Mouse (Mus musculus) forebrain, embryonic 13.5 days (tissue): ENCODE measurements at regions not wholly inside any gene's neighbourhood (a gene's known extent, or its start where the extent isn't known, plus 50 kb on each side); places are given as distances from the start of the nearest gene placed in this dataset.
"Not testable (repeated sequence)": the region's sequence is repeated elsewhere in the genome, so short reads cannot be mapped to it uniquely, and the experiment has no call there.

Experiments used
- ATAC-seq: fragments of 200-750 bp; cut with Nextera tagmentation; 2 replicates; pipeline ENCODE4 v1.8.0; 2017
- H3K27ac ChIP-seq: fragments of 300-500 bp; sonication (generic); 2 replicates; pipeline ENCODE4 v1.5.1; 2015; ENCODE audit warnings: inconsistent platforms, mild to moderate bottlenecking, moderate library complexity
- H3K27me3 ChIP-seq: fragments of 300-500 bp; sonication (generic); 2 replicates; pipeline ENCODE4 v1.6.1; 2015; ENCODE audit warnings: mild to moderate bottlenecking, inconsistent platforms
- H3K36me3 ChIP-seq: fragments of 300-500 bp; sonication (generic); 2 replicates; pipeline ENCODE4 v1.6.1; 2015; ENCODE audit warnings: mild to moderate bottlenecking, inconsistent platforms; ENCODE audit not compliant: poor library complexity, severe bottlenecking
- H3K4me1 ChIP-seq: fragments of 300-500 bp; sonication (generic); 2 replicates; pipeline ENCODE4 v1.6.1; 2015; ENCODE audit warnings: inconsistent platforms
- H3K4me2 ChIP-seq: fragments of 300-500 bp; sonication (generic); 2 replicates; pipeline ENCODE4 v1.6.1; 2015; ENCODE audit warnings: inconsistent platforms, mild to moderate bottlenecking, moderate library complexity
- H3K4me3 ChIP-seq: fragments of 300-500 bp; sonication (generic); 2 replicates; pipeline ENCODE4 v1.5.1; 2015; ENCODE audit warnings: mild to moderate bottlenecking, inconsistent platforms
- H3K9ac ChIP-seq: fragments of 300-500 bp; sonication (generic); 2 replicates; pipeline ENCODE4 v1.6.1; 2015; ENCODE audit warnings: mild to moderate bottlenecking, inconsistent platforms
- H3K9me3 ChIP-seq: fragments of 300-500 bp; sonication (generic); replicated peaks from 2 replicates; pipeline ENCODE4 v1.6.1; 2016; ENCODE audit warnings: inconsistent platforms
- WGBS: fragments of 180-500 bp; shearing (Covaris S2); methylation state at CpG from one replicate; pipeline ENCODE4 v1.1.7; 2015; 5-methylcytosine and 5-hydroxymethylcytosine counted together

DNA sequence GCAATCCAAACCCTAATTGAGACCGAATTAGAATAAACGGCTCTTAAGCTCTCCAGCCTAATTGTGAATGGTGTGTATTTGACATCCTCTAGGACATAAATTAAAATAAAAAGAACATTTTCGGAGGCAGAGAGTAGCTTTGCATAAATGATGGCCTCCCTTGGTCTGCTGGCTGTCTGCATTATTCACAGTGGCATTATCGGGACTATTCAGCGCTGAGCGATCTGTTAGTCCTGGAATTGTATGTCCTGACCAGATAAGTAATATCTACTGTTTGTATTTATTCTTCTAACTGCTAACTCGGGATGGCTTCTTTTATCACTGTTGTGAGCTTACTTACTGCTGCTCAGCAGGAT is 299.6 kb downstream of the Chl1 start:
- Histone ChIP-seq H3K9ac (peak overlapping the region; percentile 30), H3K4me2 (peak overlapping the region; percentile 60), H3K27ac (peak overlapping the region; percentile 69), H3K4me3 (peak overlapping the region; percentile 29), H3K4me1 (peaks cover 22% of the 10 kb centered on the region), H3K9me3 (no peaks in the 10 kb centered on the region), H3K36me3 (no peaks in the 10 kb centered on the region), H3K27me3 (peaks cover 3% of the 10 kb centered on the region; the same call in 1 of the 2 replicates)
- peak; percentile 59 for ATAC-seq
- 2% methylated on average over 7 of the region's 7 CpGs for WGBS

DNA sequence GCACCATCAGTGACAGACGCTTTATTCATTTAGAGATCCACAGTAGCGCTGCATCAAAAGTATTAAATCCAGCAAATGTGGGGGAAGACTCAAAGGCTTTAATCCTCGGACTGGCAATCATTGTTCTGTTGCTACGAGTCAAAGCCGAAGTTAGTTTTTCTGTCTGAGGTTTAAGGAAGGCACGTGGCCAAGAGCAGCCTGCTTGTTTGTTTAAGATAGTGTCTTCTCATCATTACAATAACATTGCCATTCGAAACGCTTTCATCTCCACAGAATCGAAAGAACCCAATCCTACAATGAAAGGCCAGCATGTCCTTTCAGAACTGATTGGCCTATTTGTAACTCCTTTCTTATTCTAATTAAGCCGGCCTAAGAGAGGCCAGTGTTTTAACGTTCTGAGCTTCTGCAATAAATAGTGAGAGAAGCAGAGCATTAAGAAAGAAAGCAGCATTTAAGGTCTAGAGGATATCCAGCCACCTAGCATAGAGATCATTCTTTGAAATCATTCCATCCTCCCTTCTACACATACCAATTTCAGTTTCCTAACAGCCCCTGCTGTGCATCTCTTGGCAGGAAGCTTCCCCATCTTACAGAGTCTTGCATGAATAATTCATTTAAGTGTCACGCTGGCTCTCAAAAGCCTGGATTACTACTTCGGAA is 300.1 kb downstream of the Chl1 start:
- Histone ChIP-seq H3K4me3 (peak overlapping the region; percentile 29), H3K4me1 (peaks cover 22% of the 10 kb centered on the region), H3K9ac (peak overlapping the region; percentile 30), H3K4me2 (peak overlapping the region; percentile 60), H3K36me3 (no peaks in the 10 kb centered on the region), H3K27ac (peak overlapping the region; percentile 69), H3K9me3 (no peaks in the 10 kb centered on the region), H3K27me3 (peaks cover 3% of the 10 kb centered on the region; the same call in 1 of the 2 replicates)
- peak; percentile 89 for ATAC-seq
- under 1% methylated on average over 13 of the region's 13 CpGs for WGBS

DNA sequence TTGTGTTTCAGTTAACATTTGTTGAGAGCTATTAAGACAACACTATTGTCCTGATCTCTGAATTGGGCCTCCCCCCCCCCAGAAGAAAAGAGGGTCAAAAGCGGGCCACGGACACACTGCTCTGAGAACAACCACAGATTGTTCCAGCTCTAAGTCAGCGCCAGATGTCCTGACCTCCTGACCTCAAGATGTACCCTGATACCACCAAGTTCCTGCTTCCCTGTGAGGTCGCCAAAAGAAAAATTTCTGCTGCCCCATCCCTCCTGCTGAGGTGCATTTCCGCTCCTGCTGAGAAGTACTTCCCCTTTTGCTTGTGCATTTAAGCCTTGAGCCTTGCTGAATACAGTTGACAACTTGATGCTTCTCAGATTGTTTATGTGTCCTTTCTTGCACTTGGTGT is 306.0 kb downstream of the Chl1 start:
- H3K27me3 ChIP-seq, H3K4me3 ChIP-seq, H3K27ac ChIP-seq, H3K4me2 ChIP-seq, H3K36me3 ChIP-seq, H3K4me1 ChIP-seq, ATAC-seq, H3K9me3 ChIP-seq, H3K9ac ChIP-seq: not testable (repeated sequence)
- WGBS: 79% methylated on average over 5 of the region's 5 CpGs

DNA sequence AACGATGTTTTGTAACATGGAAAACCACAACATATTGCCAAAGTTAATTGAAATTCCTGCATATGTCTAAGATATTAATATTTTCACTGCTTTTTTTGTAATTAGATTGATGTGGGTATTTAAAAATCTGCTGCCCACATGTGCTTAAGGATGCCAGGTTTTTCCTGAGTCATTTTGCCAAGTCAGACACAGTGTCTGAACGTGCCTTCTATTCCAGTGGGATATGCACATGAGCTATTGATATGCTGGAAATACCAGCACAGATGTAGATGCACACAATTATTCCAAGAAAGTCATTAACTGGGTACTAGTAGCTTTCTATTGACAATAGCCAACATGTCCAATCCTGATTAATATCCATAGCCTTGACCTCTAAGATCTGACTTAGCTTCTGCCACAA is 315.7 kb downstream of the Chl1 start:
- ATAC-seq: no peak
- Histone ChIP-seq H3K4me3 (no peak overlapping the region), H3K27ac (no peak overlapping the region), H3K4me1 (no peaks in the 10 kb centered on the region), H3K9me3 (no peaks in the 10 kb centered on the region), H3K9ac (no peak overlapping the region), H3K27me3 (no peaks in the 10 kb centered on the region), H3K4me2 (no peak overlapping the region), H3K36me3 (no peaks in the 10 kb centered on the region)
- WGBS: 69% methylated on average over 2 of the region's 2 CpGs

DNA sequence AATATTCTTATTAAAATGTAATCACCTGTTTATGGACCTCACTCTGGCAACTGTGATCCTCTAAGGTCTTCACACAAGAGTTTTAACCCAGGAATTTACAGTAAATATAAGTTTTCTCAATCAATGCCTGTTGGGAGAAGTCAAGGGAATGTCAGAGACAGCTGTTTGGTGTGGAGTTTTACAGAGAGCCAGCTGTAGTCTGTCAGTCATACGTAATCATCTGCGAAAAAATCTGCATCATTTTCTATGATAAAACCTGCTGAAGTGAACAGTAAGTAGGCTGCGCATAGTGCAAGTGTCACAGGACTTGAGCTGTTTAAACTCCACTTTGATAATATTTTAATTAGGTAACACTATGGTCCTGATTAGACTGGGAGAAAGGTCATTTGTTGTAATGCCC is 317.2 kb downstream of the Chl1 start:
- H3K9ac ChIP-seq: no peak overlapping the region
- H3K27ac ChIP-seq: no peak overlapping the region
- no peaks in the 10 kb centered on the region for H3K36me3 ChIP-seq
- H3K27me3 ChIP-seq: no peaks in the 10 kb centered on the region
- H3K9me3 ChIP-seq: no peaks in the 10 kb centered on the region
- H3K4me1 ChIP-seq: no peaks in the 10 kb centered on the region
- H3K4me2 ChIP-seq: no peak overlapping the region
- H3K4me3 ChIP-seq: no peak overlapping the region
- WGBS: 91% methylated on average over 3 of the region's 3 CpGs
- no peak for ATAC-seq

DNA sequence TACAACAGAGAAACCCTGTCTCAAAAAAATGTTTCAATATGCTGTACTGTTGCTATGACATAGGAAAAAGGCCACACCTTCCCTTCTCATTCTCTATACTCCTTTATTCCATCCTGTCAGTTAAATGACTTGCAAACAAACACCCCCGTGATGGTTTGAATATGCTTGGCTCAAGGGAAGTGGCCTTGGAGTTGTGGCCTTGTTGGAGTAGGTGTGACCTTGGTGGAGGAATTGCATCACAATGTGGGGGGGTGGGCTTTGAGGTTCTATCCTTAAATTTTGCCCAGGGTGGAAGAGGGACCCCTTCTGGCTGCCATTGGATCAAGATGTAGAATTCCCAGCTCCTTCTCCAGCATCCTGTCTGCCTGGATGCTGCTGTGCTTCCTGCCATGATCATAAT is 318.5 kb downstream of the Chl1 start:
- H3K4me3 ChIP-seq: no peak overlapping the region
- no peak overlapping the region for H3K27ac ChIP-seq
- H3K4me1 ChIP-seq: no peaks in the 10 kb centered on the region
- WGBS: 85% methylated on average over 1 of the region's 1 CpGs
- no peaks in the 10 kb centered on the region for H3K27me3 ChIP-seq
- no peaks in the 10 kb centered on the region for H3K9me3 ChIP-seq
- no peaks in the 10 kb centered on the region for H3K36me3 ChIP-seq
- no peak for ATAC-seq
- H3K9ac ChIP-seq: no peak overlapping the region
- no peak overlapping the region for H3K4me2 ChIP-seq

DNA sequence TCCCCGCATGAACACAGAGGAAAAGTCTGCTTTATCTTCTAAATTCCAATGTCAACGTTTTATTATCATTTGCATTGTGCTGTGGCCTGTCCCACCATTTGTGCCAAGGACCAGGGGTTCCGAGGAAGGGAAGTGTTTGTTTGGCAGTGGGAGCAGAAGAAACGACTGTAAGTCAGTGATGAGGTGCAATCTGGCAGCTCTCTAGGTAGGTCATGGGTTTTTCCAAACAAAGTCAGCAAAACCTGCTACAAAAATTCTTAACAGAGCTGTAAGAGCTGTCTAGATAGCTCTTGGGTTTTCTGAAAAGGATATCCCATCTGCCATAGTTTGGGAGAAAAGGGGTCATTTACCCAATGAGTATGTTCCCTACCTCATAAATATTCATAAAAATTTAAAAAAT is 321.9 kb downstream of the Chl1 start:
- whole genome bisulfite sequencing: 83% methylated on average over 4 of the region's 4 CpGs
- H3K27me3 ChIP-seq: no peaks in the 10 kb centered on the region
- no peaks in the 10 kb centered on the region for H3K4me1 ChIP-seq
- H3K36me3 ChIP-seq: no peaks in the 10 kb centered on the region
- H3K9ac ChIP-seq: no peak overlapping the region
- no peaks in the 10 kb centered on the region for H3K9me3 ChIP-seq
- H3K4me3 ChIP-seq: no peak overlapping the region
- no peak overlapping the region for H3K4me2 ChIP-seq
- ATAC-seq: no peak
- no peak overlapping the region for H3K27ac ChIP-seq

DNA sequence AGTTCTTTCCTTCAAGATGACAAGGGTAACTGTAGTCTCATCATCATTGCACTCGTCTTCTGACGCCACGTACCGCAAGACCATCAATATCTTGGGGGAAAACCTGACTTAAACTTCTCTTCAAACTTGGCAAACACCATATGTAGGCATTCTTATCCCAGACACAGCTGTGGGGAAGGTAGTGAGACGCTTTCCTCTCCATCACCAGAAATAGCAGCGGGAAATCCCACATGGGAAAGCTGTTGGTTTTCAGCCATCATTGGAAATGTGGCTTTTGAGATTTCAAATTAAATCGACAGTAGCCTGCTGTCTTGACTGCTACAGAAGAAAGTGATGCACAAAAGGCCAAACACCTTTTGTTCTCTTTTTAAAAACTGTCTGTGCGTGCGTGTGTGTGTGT is 322.4 kb downstream of the Chl1 start:
- Histone ChIP-seq H3K9me3 (no peaks in the 10 kb centered on the region), H3K4me2 (no peak overlapping the region), H3K27me3 (no peaks in the 10 kb centered on the region), H3K4me3 (no peak overlapping the region), H3K36me3 (no peaks in the 10 kb centered on the region), H3K4me1 (no peaks in the 10 kb centered on the region), H3K27ac (no peak overlapping the region), H3K9ac (no peak overlapping the region)
- WGBS: 81% methylated on average over 9 of the region's 9 CpGs
- no peak for ATAC-seq

DNA sequence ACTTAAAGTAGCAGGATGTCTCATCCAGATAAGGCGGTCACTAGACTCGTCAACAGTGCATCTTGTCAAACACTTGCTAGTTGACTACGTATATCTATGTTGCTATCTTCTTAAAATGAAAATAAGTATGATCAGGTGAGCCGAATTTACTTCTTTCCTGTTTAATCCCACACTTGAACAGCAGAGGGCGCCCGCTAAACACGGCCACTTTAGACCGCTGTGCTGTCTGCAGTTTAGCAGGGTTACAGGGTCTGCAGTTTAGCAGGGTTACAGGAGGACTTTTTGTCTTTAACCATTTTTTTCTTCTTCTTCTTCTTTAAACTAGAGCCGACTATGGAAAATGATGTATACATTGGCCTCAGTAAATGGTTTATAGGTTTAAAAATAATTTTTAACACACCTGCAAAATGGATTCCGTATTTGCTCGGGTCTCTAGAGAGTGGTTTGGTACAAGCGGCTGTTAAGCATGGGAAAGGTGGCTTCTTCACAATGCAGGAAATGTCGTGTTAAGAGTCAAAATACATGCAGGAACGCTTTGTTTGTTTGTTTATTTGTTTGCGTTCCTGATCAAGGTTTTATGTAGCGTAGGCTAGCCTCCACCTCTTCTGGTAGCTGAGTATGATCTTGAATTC is 323.2 kb downstream of the Chl1 start:
- WGBS: 51% methylated on average over 16 of the region's 16 CpGs
- no peaks in the 10 kb centered on the region for H3K36me3 ChIP-seq
- H3K9me3 ChIP-seq: no peaks in the 10 kb centered on the region
- peak; percentile 82 for ATAC-seq
- no peak overlapping the region for H3K4me3 ChIP-seq
- H3K27me3 ChIP-seq: no peaks in the 10 kb centered on the region
- H3K4me1 ChIP-seq: no peaks in the 10 kb centered on the region
- no peak overlapping the region for H3K4me2 ChIP-seq
- H3K9ac ChIP-seq: no peak overlapping the region
- no peak overlapping the region for H3K27ac ChIP-seq

DNA sequence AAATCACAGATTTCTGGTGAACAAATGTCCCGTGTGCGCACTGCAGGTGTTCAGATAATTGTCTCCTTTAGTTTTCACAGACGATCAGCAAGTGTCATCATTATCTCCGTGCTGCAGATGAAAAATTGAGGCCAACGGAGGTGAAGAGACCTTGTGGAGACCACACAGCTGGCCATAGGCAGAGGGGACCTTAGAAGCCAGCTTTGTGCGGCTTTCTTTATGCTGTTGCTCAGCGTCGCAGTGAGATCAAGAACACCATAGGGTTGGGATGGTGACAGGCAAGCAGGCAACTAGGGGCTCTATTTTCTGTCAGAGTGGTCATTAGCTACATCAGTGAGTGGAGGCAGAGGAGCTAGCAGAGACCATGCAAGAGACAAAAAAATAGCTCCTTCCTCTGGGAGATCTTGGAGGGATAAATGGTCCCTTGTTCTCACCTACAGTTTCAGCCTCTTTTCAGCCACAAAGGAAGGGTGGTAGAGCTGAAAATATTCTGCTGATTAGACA is 324.4 kb downstream of the Chl1 start:
- H3K4me1 ChIP-seq: no peaks in the 10 kb centered on the region
- H3K4me2 ChIP-seq: no peak overlapping the region
- ATAC-seq: peak; percentile 63; the same call in 1 of the 2 replicates
- H3K36me3 ChIP-seq: no peaks in the 10 kb centered on the region
- no peak overlapping the region for H3K27ac ChIP-seq
- H3K9ac ChIP-seq: no peak overlapping the region
- 73% methylated on average over 8 of the region's 8 CpGs for WGBS
- no peaks in the 10 kb centered on the region for H3K27me3 ChIP-seq
- no peak overlapping the region for H3K4me3 ChIP-seq
- no peaks in the 10 kb centered on the region for H3K9me3 ChIP-seq

DNA sequence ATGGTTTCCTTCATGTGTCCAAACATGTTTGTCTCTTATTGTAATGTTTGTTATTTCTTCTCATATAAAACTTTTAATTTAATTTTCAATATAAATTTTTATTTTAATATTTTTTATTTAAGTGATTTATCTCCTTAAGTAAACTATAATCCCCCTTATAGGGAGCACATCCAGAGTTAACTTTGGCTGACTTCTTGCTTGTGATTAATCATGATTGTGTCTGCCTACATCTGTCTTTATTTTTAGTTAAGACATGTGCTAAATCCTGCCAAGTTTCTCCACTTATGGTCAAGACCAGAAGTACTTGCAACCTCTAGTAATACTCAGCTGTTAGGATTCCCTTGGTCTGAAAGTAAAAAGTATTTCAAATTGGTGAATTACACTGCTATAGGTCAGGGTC is 349.4 kb downstream of the Chl1 start:
- no peaks in the 10 kb centered on the region for H3K36me3 ChIP-seq
- no peak for ATAC-seq
- H3K4me3 ChIP-seq: no peak overlapping the region
- no peaks in the 10 kb centered on the region for H3K4me1 ChIP-seq
- H3K9me3 ChIP-seq: no peaks in the 10 kb centered on the region
- H3K27me3 ChIP-seq: no peaks in the 10 kb centered on the region
- H3K27ac ChIP-seq: no peak overlapping the region
- no peak overlapping the region for H3K4me2 ChIP-seq
- no peak overlapping the region for H3K9ac ChIP-seq

DNA sequence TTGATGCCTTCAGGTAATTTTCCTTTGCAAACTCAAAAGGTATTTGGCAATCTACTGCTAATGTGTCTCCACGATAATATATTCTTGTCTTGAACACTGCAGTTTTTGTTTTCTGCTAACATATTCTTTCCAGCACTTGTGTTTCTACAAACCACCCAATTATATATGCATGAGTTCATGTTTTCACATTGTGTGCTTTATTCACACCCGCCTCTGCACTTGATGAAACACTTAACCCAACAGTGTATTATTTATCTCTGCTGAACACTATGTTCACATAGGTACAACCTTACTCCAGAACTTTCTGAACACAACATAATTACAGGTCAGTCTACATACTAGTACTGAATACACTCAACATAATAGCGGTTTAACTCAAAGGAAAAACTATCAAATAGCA is 383.1 kb downstream of the Chl1 start:
- no peak overlapping the region for H3K4me3 ChIP-seq
- H3K27me3 ChIP-seq: no peaks in the 10 kb centered on the region
- H3K9me3 ChIP-seq: no peaks in the 10 kb centered on the region
- 41% methylated on average over 3 of the region's 3 CpGs for WGBS
- ATAC-seq: peak; percentile 74
- H3K4me1 ChIP-seq: peaks cover 3% of the 10 kb centered on the region; the same call in 1 of the 2 replicates
- no peaks in the 10 kb centered on the region for H3K36me3 ChIP-seq
- no peak overlapping the region for H3K4me2 ChIP-seq
- H3K27ac ChIP-seq: no peak overlapping the region
- no peak overlapping the region for H3K9ac ChIP-seq

DNA sequence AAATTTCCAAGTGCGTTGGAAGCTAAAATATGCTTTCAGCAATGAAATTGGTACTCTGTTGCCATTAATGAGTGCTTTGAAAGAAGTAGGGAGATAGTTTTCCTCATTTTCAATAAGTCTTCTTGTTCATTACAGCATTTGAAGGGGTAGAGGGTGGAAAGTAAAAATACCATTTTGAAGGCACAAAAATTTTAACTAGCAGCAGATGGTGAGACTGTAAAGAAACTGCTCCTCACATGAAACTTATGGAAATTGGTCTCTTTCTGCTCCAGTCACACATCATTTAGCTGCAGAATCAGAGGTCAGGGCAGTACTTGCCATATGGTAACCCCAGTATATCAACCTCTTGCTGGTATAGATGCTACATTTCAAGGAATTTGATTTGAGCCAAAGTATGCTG is 414.1 kb downstream of the Chl1 start:
- 85% methylated on average over 1 of the region's 1 CpGs for WGBS
- H3K36me3 ChIP-seq: no peaks in the 10 kb centered on the region
- H3K4me2 ChIP-seq: no peak overlapping the region
- H3K4me3 ChIP-seq: no peak overlapping the region
- no peak for ATAC-seq
- H3K9me3 ChIP-seq: no peaks in the 10 kb centered on the region
- no peaks in the 10 kb centered on the region for H3K27me3 ChIP-seq
- no peak overlapping the region for H3K9ac ChIP-seq
- no peaks in the 10 kb centered on the region for H3K4me1 ChIP-seq
- H3K27ac ChIP-seq: no peak overlapping the region
